Mouse (Mus musculus) stomach, embryonic 16.5 days (tissue): Measurements from ENCODE around the gene Mycbp2. TPM values are rescaled to one million over a fixed set of nuclear protein-coding genes. Genes with fewer than 3 reads are reported as not detected.
A peak's percentile ranks its signal among the peaks of the same experiment; 100 is the strongest.

Source experiments
- ATAC-seq: fragments of 200-750 bp; cut with Nextera tagmentation; 2 replicates; pipeline ENCODE4 v1.8.0; 2017; ENCODE audit warnings: moderate number of reproducible peaks, moderate TSS enrichment; ENCODE audit not compliant: insufficient read depth, low FRiP score
- H3K27ac ChIP-seq: fragments of 300-500 bp; sonication (generic); 2 replicates; pipeline ENCODE4 v1.5.1; 2014; ENCODE audit warnings: low read length
- H3K27me3 ChIP-seq: fragments of 300-500 bp; sonication (generic); 2 replicates; pipeline ENCODE4 v1.6.1; 2014; ENCODE audit warnings: low read length, control low read depth, mixed read lengths; ENCODE audit not compliant: control insufficient read depth, insufficient read depth
- H3K36me3 ChIP-seq: fragments of 300-500 bp; sonication (generic); 2 replicates; pipeline ENCODE4 v1.6.1; 2014; ENCODE audit warnings: low read length; ENCODE audit not compliant: control insufficient read depth, insufficient read depth
- H3K4me1 ChIP-seq: fragments of 300-500 bp; sonication (generic); 2 replicates; pipeline ENCODE4 v1.6.1; 2014; ENCODE audit warnings: low read length, control low read depth, mixed read lengths; ENCODE audit not compliant: control insufficient read depth, insufficient read depth
- H3K4me2 ChIP-seq: fragments of 300-500 bp; sonication (generic); 2 replicates; pipeline ENCODE4 v1.6.1; 2014; ENCODE audit warnings: low read depth, low read length, mixed read lengths
- H3K4me3 ChIP-seq: fragments of 300-500 bp; sonication (generic); replicated peaks from 2 replicates; pipeline ENCODE4 v1.5.1; 2014; ENCODE audit warnings: mild to moderate bottlenecking, low read length
- H3K9ac ChIP-seq: fragments of 300-500 bp; sonication (generic); 2 replicates; pipeline ENCODE4 v1.6.1; 2014; ENCODE audit warnings: low read length
- H3K9me3 ChIP-seq: fragments of 300-500 bp; sonication (generic); replicated peaks from 2 replicates; pipeline ENCODE4 v1.6.1; 2016; ENCODE audit warnings: low read length, control low read depth; ENCODE audit not compliant: control insufficient read depth
- WGBS: fragments of 180-500 bp; shearing (Covaris S2); extraction: QIAGEN DNeasy Blood & Tissue Kit; methylation state at CpG from one replicate; pipeline ENCODE4 v1.1.7; 2014; 5-methylcytosine and 5-hydroxymethylcytosine counted together
- polyA plus RNA-seq: library from polyadenylated mRNA; unstranded; fragments of >200 nt; fragmentation: Nextera tagmentation; extraction: Ambion mirVana; gene quantifications from 2 replicates; pipeline ENCODE4 v1.2.1, GENCODE M21; 2015

Gene Mycbp2
- 18.2 and 20.1 TPM in 2 replicates for polyA plus RNA-seq

- peaks cover 17% of the 10 kb centered on the region; the same call in 1 of the 2 replicates for H3K4me1 ChIP-seq
- 4% methylated on average over 40 of the region's 41 CpGs for WGBS
- ATAC-seq: peak; percentile 99
- H3K4me2 ChIP-seq: peak within 1 kb of the TSS; percentile 77
- H3K4me3 ChIP-seq: peak within 1 kb of the TSS; percentile 83
- H3K27ac ChIP-seq: peak within 1 kb of the TSS; percentile 87
- no peaks in the 10 kb centered on the region for H3K9me3 ChIP-seq
- H3K36me3 ChIP-seq: no peaks in the 10 kb centered on the region
- H3K9ac ChIP-seq: peak within 1 kb of the TSS; percentile 87
- H3K27me3 ChIP-seq: no peaks in the 10 kb centered on the region
Observed at GRCm38 (mm10) chr14:103346729-103347505, at the start of gene Mycbp2. Mycbp2 (minus strand) TSS chr14:103346814.

- H3K4me1 ChIP-seq: no peaks in the 10 kb centered on the region
- WGBS: 71% methylated on average over 7 of the region's 7 CpGs
- H3K4me3 ChIP-seq: no peak overlapping the region
- no peaks in the 10 kb centered on the region for H3K36me3 ChIP-seq
- ATAC-seq: no peak
- H3K27me3 ChIP-seq: no peaks in the 10 kb centered on the region
- no peaks in the 10 kb centered on the region for H3K9me3 ChIP-seq
- H3K27ac ChIP-seq: no peak overlapping the region
- no peak overlapping the region for H3K4me2 ChIP-seq
- H3K9ac ChIP-seq: no peak overlapping the region
Observed at GRCm38 (mm10) chr14:103392391-103392790, 45.8 kb upstream of the Mycbp2 start.

- no peak overlapping the region for H3K4me3 ChIP-seq
- H3K4me2 ChIP-seq: no peak overlapping the region
- no peaks in the 10 kb centered on the region for H3K4me1 ChIP-seq
- no peaks in the 10 kb centered on the region for H3K36me3 ChIP-seq
- H3K9ac ChIP-seq: no peak overlapping the region
- no peaks in the 10 kb centered on the region for H3K9me3 ChIP-seq
- H3K27me3 ChIP-seq: no peaks in the 10 kb centered on the region
- H3K27ac ChIP-seq: peak overlapping the region; percentile 75
- 76% methylated on average over 4 of the region's 4 CpGs for WGBS
- ATAC-seq: no peak
Observed at GRCm38 (mm10) chr14:103387431-103387830, 40.8 kb upstream of the Mycbp2 start.

- Histone ChIP-seq H3K4me3 (no peak overlapping the region), H3K4me1 (no peaks in the 10 kb centered on the region), H3K27ac (peak overlapping the region; percentile 75; the same call in 1 of the 2 replicates), H3K9ac (no peak overlapping the region), H3K9me3 (no peaks in the 10 kb centered on the region), H3K36me3 (no peaks in the 10 kb centered on the region), H3K27me3 (no peaks in the 10 kb centered on the region), H3K4me2 (no peak overlapping the region)
- 66% methylated on average over 8 of the region's 8 CpGs for WGBS
- ATAC-seq: 0 out of 2 replicates have a peak, but pooled peaks have one; percentile 25
Observed at GRCm38 (mm10) chr14:103386871-103387270, 40.3 kb upstream of the Mycbp2 start.

GRCm38 (mm10) chr14:103385084-103385610 lies 38.5 kb upstream of the Mycbp2 start:
- Histone ChIP-seq H3K9me3 (no peaks in the 10 kb centered on the region), H3K27me3 (no peaks in the 10 kb centered on the region), H3K9ac (no peak overlapping the region), H3K4me2 (no peak overlapping the region), H3K4me3 (no peak overlapping the region), H3K4me1 (no peaks in the 10 kb centered on the region), H3K36me3 (no peaks in the 10 kb centered on the region), H3K27ac (no peak overlapping the region)
- WGBS: 66% methylated on average over 13 of the region's 13 CpGs
- ATAC-seq: no peak

- Histone ChIP-seq H3K27me3 (no peaks in the 10 kb centered on the region), H3K4me2 (no peak overlapping the region), H3K36me3 (no peaks in the 10 kb centered on the region), H3K9me3 (no peaks in the 10 kb centered on the region), H3K4me1 (no peaks in the 10 kb centered on the region), H3K4me3 (no peak overlapping the region), H3K27ac (no peak overlapping the region), H3K9ac (no peak overlapping the region)
- 69% methylated on average over 3 of the region's 3 CpGs for WGBS
- ATAC-seq: no peak
Observed at GRCm38 (mm10) chr14:103378703-103379102, 32.1 kb upstream of the Mycbp2 start.

- H3K9me3 ChIP-seq: no peaks in the 10 kb centered on the region
- no peak overlapping the region for H3K4me3 ChIP-seq
- H3K4me2 ChIP-seq: no peak overlapping the region
- no peaks in the 10 kb centered on the region for H3K27me3 ChIP-seq
- 70% methylated on average over 3 of the region's 3 CpGs for WGBS
- no peaks in the 10 kb centered on the region for H3K36me3 ChIP-seq
- no peaks in the 10 kb centered on the region for H3K4me1 ChIP-seq
- no peak for ATAC-seq
- no peak overlapping the region for H3K9ac ChIP-seq
- H3K27ac ChIP-seq: no peak overlapping the region
Observed at GRCm38 (mm10) chr14:103376765-103377164, 30.2 kb upstream of the Mycbp2 start.

GRCm38 (mm10) chr14:103375523-103375922 lies 28.9 kb upstream of the Mycbp2 start:
- H3K36me3 ChIP-seq: no peaks in the 10 kb centered on the region
- no peak overlapping the region for H3K4me3 ChIP-seq
- no peak overlapping the region for H3K4me2 ChIP-seq
- no peaks in the 10 kb centered on the region for H3K27me3 ChIP-seq
- H3K9ac ChIP-seq: no peak overlapping the region
- ATAC-seq: no peak
- 82% methylated on average over 1 of the region's 1 CpGs for WGBS
- H3K9me3 ChIP-seq: no peaks in the 10 kb centered on the region
- no peak overlapping the region for H3K27ac ChIP-seq
- no peaks in the 10 kb centered on the region for H3K4me1 ChIP-seq

- Histone ChIP-seq H3K4me1 (no peaks in the 10 kb centered on the region), H3K9me3 (no peaks in the 10 kb centered on the region), H3K27ac (no peak overlapping the region), H3K36me3 (no peaks in the 10 kb centered on the region), H3K27me3 (no peaks in the 10 kb centered on the region), H3K4me3 (no peak overlapping the region), H3K9ac (no peak overlapping the region), H3K4me2 (no peak overlapping the region)
- WGBS: 29% methylated on average over 2 of the region's 2 CpGs
- no peak for ATAC-seq
Observed at GRCm38 (mm10) chr14:103363199-103363598, 16.6 kb upstream of the Mycbp2 start.
